Mouse (Mus musculus): Measurements from ENCODE around the gene Pax2.

Pax2 gene

GRCm38 (mm10) chr19:44755693-44756420, at the start of gene Pax2:
Gene Pax2, plus strand, starts transcription at chr19:44756045.
- no peak for DNase-seq (ENCODE audit: low spot score in 2 of 2)

GRCm38 (mm10) chr19:44708885-44709284, 47.0 kb upstream of the Pax2 start:
- no peak for DNase-seq (ENCODE audit: low spot score in 2 of 2)

- no peak for DNase-seq (ENCODE audit: low spot score in 2 of 2)
Measured at GRCm38 (mm10) chr19:44716731-44717600, 38.9 kb upstream of the Pax2 start.

- DNase-seq (ENCODE audit: low spot score in 2 of 2), result no peak
Measured at GRCm38 (mm10) chr19:44719292-44720193, 36.3 kb upstream of the Pax2 start.

GRCm38 (mm10) chr19:44720194-44720521, 35.7 kb upstream of the Pax2 start:
- DNase-seq (ENCODE audit: low spot score in 2 of 2), result no peak

- no peak for DNase-seq (ENCODE audit: low spot score in 2 of 2)
Measured at GRCm38 (mm10) chr19:44723611-44724440, 32.0 kb upstream of the Pax2 start.

- DNase-seq (ENCODE audit: low spot score in 2 of 2), result no peak
Measured at GRCm38 (mm10) chr19:44725951-44726791, 29.7 kb upstream of the Pax2 start.

GRCm38 (mm10) chr19:44734116-44734515, 21.7 kb upstream of the Pax2 start:
- DNase-seq (ENCODE audit: low spot score in 2 of 2), result no peak

- DNase-seq (ENCODE audit: low spot score in 2 of 2), result no peak
Measured at GRCm38 (mm10) chr19:44734682-44735081, 21.2 kb upstream of the Pax2 start.

- no peak for DNase-seq (ENCODE audit: low spot score in 2 of 2)
Measured at GRCm38 (mm10) chr19:44740300-44740699, 15.5 kb upstream of the Pax2 start.

GRCm38 (mm10) chr19:44741091-44741763, 14.6 kb upstream of the Pax2 start:
- DNase-seq (ENCODE audit: low spot score in 2 of 2), result no peak

GRCm38 (mm10) chr19:44741764-44742127, 14.1 kb upstream of the Pax2 start:
- no peak for DNase-seq (ENCODE audit: low spot score in 2 of 2)

- DNase-seq (ENCODE audit: low spot score in 2 of 2), result no peak
Measured at GRCm38 (mm10) chr19:44742131-44743020, 13.5 kb upstream of the Pax2 start.

GRCm38 (mm10) chr19:44743021-44743415, 12.8 kb upstream of the Pax2 start:
- DNase-seq (ENCODE audit: low spot score in 2 of 2), result no peak

GRCm38 (mm10) chr19:44743961-44744520, 11.8 kb upstream of the Pax2 start:
- no peak for DNase-seq (ENCODE audit: low spot score in 2 of 2)

GRCm38 (mm10) chr19:44745741-44746140, 10.1 kb upstream of the Pax2 start:
- no peak for DNase-seq (ENCODE audit: low spot score in 2 of 2)

- no peak for DNase-seq (ENCODE audit: low spot score in 2 of 2)
Measured at GRCm38 (mm10) chr19:44746541-44747024, 9.3 kb upstream of the Pax2 start.

- DNase-seq (ENCODE audit: low spot score in 2 of 2), result no peak
Measured at GRCm38 (mm10) chr19:44747471-44747870, 8.4 kb upstream of the Pax2 start.
